Mouse (Mus musculus): ENCODE measurements at regions not wholly inside any gene's neighbourhood (a gene's known extent, or its start where the extent isn't known, plus 50 kb on each side); places are given as distances from the start of the nearest gene placed in this dataset.

DNA sequence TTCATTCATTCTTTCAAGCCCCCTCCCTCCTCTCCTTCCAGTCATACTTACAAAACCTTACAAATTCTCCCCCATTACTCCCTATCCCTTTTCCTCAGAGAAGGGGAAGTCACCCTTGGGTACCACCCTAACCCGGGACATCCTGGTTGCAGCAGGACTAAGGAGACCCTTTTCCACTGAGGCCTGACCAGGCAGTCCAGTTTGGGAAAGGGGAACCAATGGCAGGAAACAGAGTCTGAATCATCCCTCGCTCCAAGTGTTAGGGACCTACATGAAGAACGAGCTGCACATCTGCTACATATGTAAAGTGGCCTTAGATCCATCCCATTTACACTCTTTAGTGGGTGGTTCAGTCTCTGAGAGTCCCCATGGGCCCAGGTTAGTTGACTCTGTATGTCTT lies 123.6 kb downstream of the Klhl25 start:
- TF ChIP-seq CTCF (conservative IDR thresholded peaks at IDR 0.05; ENCODE audit: insufficient read depth, insufficient read length, low read depth, low read length), result no peak
- TF ChIP-seq POLR2A (IDR thresholded peaks at IDR 0.05; ENCODE audit: low read depth, low read length), result no peak

Measured in kidney, adult 2 months (tissue).